Mouse (Mus musculus) erythroblast, adult 5-6 weeks (primary cell): ENCODE measurements around the gene Gtf3c5. TPM values are rescaled to one million over a fixed set of nuclear protein-coding genes. Genes with fewer than 3 reads are reported as not detected.
A peak's percentile ranks its signal among the peaks of the same experiment; 100 is the strongest.

ENCODE experiments used
- ATAC-seq: replicated peaks from 2 replicates; pipeline ENCODE4 v1.8.0; 2016; ENCODE audit warnings: moderate number of reproducible peaks, mild to moderate bottlenecking, moderate TSS enrichment, inconsistent platforms; ENCODE audit not compliant: poor library complexity, low FRiP score, severe bottlenecking
- total RNA-seq, 2 experiments: library from RNA; stranded (forward) in 1 of 2; stranded (reverse) in 1 of 2; fragments of 150-400 nt in 1 of 2; fragments of 200-764, 138-1000 nt in 1 of 2; gene quantifications; 2 replicates each; pipeline versions ENCODE4 v1.2.3 to v1.2.4; 2015 to 2017; ENCODE audit warnings: low replicate concordance in 2 of 2

Gene Gtf3c5
- total RNA-seq (2015; ENCODE audit: low replicate concordance) = 4.0 and 6.3 TPM in 2 replicates
- total RNA-seq (2017; ENCODE audit: low replicate concordance) = 2.8 and 2.9 TPM in 2 replicates

DNA sequence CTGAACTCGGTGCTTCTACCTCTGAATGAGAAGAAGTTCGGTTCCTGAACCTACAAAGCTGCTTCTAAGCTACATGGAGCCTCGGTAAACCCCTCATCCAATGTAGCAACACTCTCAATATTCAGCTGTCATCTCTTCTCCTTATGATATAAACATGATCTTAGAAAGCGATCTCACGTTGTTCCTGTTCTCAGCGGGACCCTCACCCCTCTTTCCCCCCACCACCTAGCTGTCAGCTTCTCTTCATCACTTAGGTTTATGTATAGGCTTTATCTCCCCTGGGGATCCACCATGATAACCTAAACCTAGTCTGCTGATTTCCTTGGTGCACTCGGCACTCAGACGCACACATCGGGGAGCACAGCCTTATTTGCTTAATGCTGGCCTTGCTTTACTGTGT is at the start of gene Gtf3c5:
Gene Gtf3c5 (minus strand): TSS at position 101 of the 400 bp plus-strand sequence.
- no peak for ATAC-seq

DNA sequence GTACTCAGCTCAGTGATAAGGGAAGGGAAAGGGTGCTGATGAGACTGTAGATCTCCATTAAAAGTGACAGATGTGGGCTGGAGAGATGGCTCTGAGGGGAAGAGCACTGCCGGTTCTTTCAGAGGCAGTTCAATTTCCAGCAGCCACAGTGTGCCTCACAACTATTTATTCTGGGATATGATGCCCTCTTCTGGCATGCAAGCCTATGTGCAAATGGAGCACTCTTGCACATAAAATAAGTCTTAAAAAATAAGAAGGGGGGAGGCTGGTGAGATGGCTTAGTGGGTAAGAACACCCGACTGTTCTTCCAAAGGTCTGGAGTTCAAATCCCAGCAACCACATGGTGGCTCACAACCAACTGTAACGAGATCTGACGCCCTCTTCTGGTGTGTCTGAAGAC is 49.6 kb upstream of the Gtf3c5 start:
- ATAC-seq = no peak

- no peak for ATAC-seq
These were observed 49.1 kb upstream of the Gtf3c5 start for GRCm38 (mm10) chr2:28632626-28633025.

DNA sequence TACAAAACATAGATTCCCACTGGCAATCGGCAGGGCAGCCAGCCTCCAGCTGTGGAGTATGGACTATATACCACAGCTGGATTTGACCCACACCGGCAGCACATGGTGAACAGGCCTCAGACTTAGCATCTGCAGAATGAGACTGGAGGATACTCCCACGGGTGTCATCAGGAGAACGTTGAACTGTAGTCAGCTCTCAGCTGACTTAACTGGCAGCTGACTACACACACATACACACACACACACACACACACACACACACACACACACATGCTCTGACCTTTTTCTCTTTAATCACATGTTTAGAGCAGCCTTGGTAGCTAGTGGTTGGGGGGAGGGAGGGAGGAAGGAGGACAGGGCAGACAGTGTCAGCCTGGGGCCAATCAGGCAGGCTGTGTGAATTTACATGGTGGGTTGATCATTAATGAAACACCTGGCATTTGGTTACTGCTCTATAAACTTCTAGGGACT is 46.4 kb upstream of the Gtf3c5 start:
- ATAC-seq = no peak

GRCm38 (mm10) chr2:28628053-28628452 is 44.5 kb upstream of the Gtf3c5 start:
- ATAC-seq = no peak

GRCm38 (mm10) chr2:28626038-28626437 is 42.5 kb upstream of the Gtf3c5 start:
- ATAC-seq = no peak

DNA sequence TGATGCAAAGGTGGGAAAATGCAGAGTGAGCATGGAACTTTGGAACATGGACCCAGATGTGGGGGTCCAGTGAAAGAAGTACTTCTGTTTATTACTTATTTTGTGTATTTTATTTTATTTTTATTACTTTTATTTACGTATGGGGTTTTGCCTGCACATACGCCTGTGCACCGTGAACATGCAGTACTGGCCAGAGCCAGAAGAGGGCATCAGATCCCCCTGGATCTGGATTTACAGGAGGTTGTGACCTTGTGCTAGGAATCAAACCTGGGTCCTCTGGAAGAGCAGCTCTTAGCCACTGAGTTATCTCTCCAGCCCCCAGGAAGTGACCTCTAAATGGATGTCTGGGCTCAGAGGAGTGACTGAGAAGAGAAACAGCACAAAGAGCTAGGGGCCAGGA is 41.3 kb upstream of the Gtf3c5 start:
- ATAC-seq = no peak

- ATAC-seq = peak; percentile 65
These were observed 39.1 kb upstream of the Gtf3c5 start for GRCm38 (mm10) chr2:28622521-28623124.

DNA sequence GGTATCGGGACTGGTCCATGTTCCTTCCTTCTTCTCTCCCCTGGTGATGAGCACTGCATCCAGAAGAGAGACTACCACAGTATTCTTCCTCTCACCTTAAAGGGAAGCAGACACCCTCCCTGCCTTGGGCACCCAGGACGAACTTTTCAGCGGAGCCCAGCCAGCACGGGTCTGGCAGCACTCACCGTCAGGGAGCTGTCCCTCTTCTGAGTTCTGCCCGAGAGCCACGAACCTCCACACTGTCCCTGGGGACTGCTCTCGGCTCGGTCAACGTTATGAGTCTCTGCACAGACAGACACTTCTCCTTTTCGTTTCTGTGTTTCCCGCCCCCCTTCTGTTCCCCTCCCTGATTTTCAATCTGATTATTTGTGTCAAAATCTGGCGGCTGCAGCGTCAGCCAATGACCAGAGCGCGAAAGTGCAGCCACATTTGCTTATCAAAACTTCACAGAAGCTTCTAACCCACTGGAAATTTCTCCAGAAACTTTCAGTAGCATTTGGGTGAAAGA is 38.2 kb upstream of the Gtf3c5 start, which contains the start of gene Gfi1b:
Gene Gfi1b (minus strand): TSS at position 319 of the 508 bp plus-strand sequence.
- ATAC-seq = peak; percentile 32

DNA sequence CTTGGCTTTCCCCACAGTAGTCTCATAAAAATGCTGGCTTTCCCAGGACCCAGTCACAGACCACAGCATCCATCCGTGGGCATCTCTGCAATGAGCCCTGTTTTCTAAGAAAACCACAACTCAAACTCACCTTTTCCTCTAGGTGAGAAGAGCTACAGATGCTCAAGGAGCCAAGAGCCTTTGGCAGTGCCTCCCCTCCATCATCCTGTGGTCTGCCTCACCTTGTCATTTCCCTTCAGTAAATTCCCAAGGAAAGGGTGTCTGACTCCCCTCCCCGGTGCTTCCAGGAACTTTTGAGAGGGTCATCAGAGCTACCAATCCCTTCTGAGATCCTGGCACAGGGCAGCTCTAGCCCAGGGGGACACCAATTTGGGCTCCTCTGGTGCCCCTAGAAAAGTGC is 37.6 kb upstream of the Gtf3c5 start:
- no peak for ATAC-seq

GRCm38 (mm10) chr2:28620522-28620921 is 37.0 kb upstream of the Gtf3c5 start:
- ATAC-seq = no peak

- ATAC-seq = no peak
These were observed 35.8 kb upstream of the Gtf3c5 start for GRCm38 (mm10) chr2:28619369-28619768.

DNA sequence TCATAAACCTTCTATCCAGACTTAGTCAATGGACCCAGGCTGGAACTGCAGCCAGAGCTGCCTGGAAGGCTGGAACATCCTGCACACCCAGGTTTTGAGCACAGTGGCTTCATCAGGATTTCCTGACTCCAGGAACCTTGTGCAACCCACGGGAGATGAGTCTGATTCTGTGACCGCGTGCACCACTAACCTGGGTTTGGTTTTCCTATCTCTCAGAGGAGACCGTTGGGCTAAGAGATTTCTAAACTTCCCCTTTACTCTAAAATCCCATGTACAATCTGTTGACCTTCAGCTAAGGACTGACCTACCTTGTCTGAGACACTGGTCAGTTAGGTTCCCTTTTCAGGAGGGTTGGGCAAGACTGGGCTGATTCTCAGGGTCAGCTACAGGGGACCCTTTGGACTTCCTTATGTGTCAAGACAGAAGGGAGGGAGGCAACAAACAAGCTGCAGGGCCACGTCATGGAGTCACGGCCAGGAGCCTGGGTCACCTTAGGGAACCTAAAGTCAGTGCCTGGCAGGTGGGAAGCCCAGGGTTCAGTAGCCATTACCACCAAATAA is 35.3 kb upstream of the Gtf3c5 start:
- no peak for ATAC-seq

- no peak for ATAC-seq
These were observed 34.2 kb upstream of the Gtf3c5 start for GRCm38 (mm10) chr2:28617498-28618486.

DNA sequence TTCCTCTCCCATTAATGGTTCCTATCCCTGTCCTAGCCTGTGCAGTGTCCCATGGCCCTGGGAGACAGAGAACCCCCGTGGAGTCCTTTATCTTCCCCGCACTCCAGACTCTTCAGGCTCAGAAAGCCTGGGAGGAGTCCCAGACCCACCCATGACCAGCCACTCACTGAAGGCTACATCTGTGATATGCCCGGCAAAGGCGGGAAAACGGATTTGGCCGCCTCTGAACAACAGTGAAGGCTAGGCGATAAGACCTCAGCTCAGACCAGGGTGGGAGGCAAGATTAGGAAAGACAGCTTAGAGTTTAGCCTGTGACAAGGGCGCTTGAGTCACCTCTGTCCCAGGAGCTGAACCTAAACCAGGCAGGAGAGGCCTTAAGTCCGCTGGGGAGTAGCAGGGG is 33.3 kb upstream of the Gtf3c5 start:
- peak; percentile 69 for ATAC-seq

- ATAC-seq = peak; percentile 38; the same call in 1 of the 2 replicates
These were observed 32.8 kb upstream of the Gtf3c5 start for GRCm38 (mm10) chr2:28616358-28616757.

- ATAC-seq = no peak
These were observed 30.0 kb upstream of the Gtf3c5 start for GRCm38 (mm10) chr2:28613599-28613998.

- ATAC-seq = no peak
These were observed 29.0 kb upstream of the Gtf3c5 start for GRCm38 (mm10) chr2:28612436-28613063.

- no peak for ATAC-seq
These were observed 27.8 kb upstream of the Gtf3c5 start for GRCm38 (mm10) chr2:28611407-28611787.
